Mouse (Mus musculus) midbrain, postnatal 0 days (tissue): Measurements from ENCODE around the gene Rab36. TPM values are rescaled to one million over a fixed set of nuclear protein-coding genes. Genes with fewer than 3 reads are reported as not detected.
A peak's percentile ranks its signal among the peaks of the same experiment; 100 is the strongest.

ENCODE experiments used
- ATAC-seq: fragments of 200-750 bp; cut with Nextera tagmentation; 2 replicates; pipeline ENCODE4 v1.8.0; 2017; ENCODE audit warnings: moderate number of reproducible peaks, mild to moderate bottlenecking, moderate TSS enrichment, moderate library complexity; ENCODE audit not compliant: low FRiP score
- DNase-seq: peaks from one replicate; pipeline ENCODE4 v3.0.0-alpha.2; 2015; ENCODE audit warnings: low spot score
- H3K27ac ChIP-seq: fragments of 300-500 bp; sonication (generic); 2 replicates; pipeline ENCODE4 v1.5.1; 2014; ENCODE audit warnings: low read depth, mild to moderate bottlenecking, low read length, mixed read lengths
- H3K27me3 ChIP-seq: fragments of 300-500 bp; sonication (generic); 2 replicates; pipeline ENCODE4 v1.6.1; 2014; ENCODE audit warnings: low read length, control low read depth, mixed read lengths; ENCODE audit not compliant: insufficient read depth
- H3K36me3 ChIP-seq: fragments of 300-500 bp; sonication (generic); 2 replicates; pipeline ENCODE4 v1.6.1; 2014; ENCODE audit warnings: low read length, control low read depth, mixed read lengths; ENCODE audit not compliant: insufficient read depth
- H3K4me1 ChIP-seq: fragments of 300-500 bp; sonication (generic); 2 replicates; pipeline ENCODE4 v1.6.1; 2014; ENCODE audit warnings: mild to moderate bottlenecking, control low read depth, antibody characterized with exemption, low read length, mixed read lengths; ENCODE audit not compliant: insufficient read depth
- H3K4me2 ChIP-seq: fragments of 300-500 bp; sonication (generic); 2 replicates; pipeline ENCODE4 v1.6.1; 2014; ENCODE audit warnings: low read depth, mild to moderate bottlenecking, low read length, mixed read lengths; ENCODE audit not compliant: poor library complexity, severe bottlenecking
- H3K4me3 ChIP-seq: fragments of 300-500 bp; sonication (generic); 2 replicates; pipeline ENCODE4 v1.5.1; 2014; ENCODE audit warnings: low read depth, mild to moderate bottlenecking, low read length, moderate library complexity
- H3K9ac ChIP-seq: fragments of 300-500 bp; sonication (generic); replicated peaks from 2 replicates; pipeline ENCODE4 v1.6.1; 2014; ENCODE audit warnings: mild to moderate bottlenecking, low read length, moderate library complexity, mixed read lengths; ENCODE audit not compliant: poor library complexity, severe bottlenecking
- H3K9me3 ChIP-seq: fragments of 300-500 bp; sonication (generic); 2 replicates; pipeline ENCODE4 v1.6.1; 2016; ENCODE audit warnings: low read length, control low read depth
- CTCF ChIP-seq: IDR thresholded peaks from 2 replicates; pipeline ENCODE4 v1.5.1; 2016; ENCODE audit warnings: antibody characterized with exemption, mild to moderate bottlenecking
- WGBS: fragments of 180-500 bp; shearing (Covaris S2); extraction: QIAGEN DNeasy Blood & Tissue Kit; methylation state at CpG from one replicate; pipeline ENCODE4 v1.1.7; 2014; 5-methylcytosine and 5-hydroxymethylcytosine counted together
- polyA plus RNA-seq: library from polyadenylated mRNA; unstranded; fragments of >200 nt; fragmentation: Nextera tagmentation; extraction: Ambion mirVana; gene quantifications from 2 replicates; pipeline ENCODE4 v1.2.1, GENCODE M21; 2015
- total RNA-seq: library from RNA; depleted of rRNA; stranded (reverse); fragments of >200 nt; gene quantifications from 2 replicates; pipeline ENCODE4 v1.2.3, GENCODE M21; 2014; rRNA removed

The Rab36 gene
- total RNA-seq, result 15.5 and 18.1 TPM in 2 replicates
- polyA plus RNA-seq, result 28.4 and 30.9 TPM in 2 replicates

DNA sequence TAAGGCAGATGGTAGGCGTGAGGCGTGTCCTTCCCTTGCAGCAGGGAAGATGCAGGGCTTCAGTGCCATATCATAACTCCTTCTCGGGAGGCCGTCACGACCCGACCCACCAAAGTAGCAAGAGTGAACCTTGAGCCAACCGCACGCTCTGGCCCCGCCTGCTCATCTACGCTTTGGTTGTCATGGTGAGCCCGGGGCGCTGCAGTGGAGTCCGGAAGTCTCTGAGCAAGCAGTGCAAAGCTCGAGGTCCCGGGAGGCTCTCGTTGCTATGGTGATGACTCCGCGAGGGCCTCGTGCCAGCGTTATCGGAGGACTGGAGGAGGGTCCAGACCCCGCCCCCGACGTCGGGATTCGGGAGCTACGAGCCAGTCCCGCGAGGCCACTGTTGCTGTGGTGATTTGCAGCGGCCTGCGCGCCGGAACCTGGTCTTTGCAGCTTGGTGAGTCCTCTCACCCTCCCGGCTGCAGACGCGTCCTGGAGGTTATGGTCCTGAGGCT is at the start of gene Rab36:
Rab36 (plus strand) TSS at position 176 of the 497 bp plus-strand sequence.
- Histone ChIP-seq H3K4me3 (peak within 1 kb of the TSS; percentile 49), H3K27me3 (no peaks in the 10 kb centered on the region), H3K4me2 (peak within 1 kb of the TSS; percentile 68), H3K4me1 (peaks cover 18% of the 10 kb centered on the region), H3K27ac (peak within 1 kb of the TSS; percentile 84), H3K36me3 (no peaks in the 10 kb centered on the region), H3K9me3 (no peaks in the 10 kb centered on the region), H3K9ac (peak within 1 kb of the TSS; percentile 68)
- ATAC-seq (peak; percentile 95), DNase-seq (peak; percentile 98)
- no peak for TF ChIP-seq CTCF
- WGBS, result 1% methylated on average over 36 of the region's 36 CpGs

DNA sequence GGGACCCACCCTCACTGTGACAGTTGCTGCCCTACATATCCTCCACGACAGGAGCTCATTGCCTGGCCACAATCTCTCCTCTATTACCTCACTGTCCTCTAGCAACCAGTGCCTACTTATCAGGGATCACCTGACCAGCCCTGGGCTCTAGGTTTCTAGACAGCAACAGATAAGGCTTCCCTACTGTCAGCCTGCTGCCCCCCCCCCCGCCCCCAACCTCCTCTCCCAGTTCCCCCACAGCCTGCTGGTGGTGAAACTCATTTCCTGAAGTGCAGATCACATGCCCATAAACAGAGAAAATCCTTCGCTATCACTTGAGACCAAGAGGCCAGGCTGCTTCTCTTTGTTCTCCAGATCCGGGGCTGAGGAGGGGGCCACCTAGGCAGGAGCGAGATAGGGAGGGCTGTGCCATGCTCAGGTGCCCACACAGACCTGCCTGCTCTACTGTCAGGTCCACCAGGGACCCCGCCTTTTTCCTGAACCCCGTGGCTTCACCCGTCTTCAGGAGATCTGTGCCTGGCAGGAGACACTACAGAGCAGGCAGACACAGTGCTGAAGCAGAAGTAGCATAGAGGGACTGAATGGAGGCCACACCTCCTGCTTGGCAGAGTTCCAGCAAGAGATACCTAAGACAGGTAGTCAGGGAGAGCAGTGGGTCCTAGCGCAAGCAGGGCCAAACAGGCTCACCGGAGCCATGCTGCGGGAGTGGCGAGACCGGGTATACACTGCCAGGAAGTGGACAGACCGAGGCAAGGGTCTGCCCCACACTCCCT is 49.0 kb upstream of the Rab36 start:
- Histone ChIP-seq H3K27me3 (no peaks in the 10 kb centered on the region), H3K27ac (no peak overlapping the region), H3K9ac (no peak overlapping the region), H3K4me3 (no peak overlapping the region), H3K4me1 (no peaks in the 10 kb centered on the region), H3K36me3 (peaks cover 31% of the 10 kb centered on the region), H3K4me2 (no peak overlapping the region), H3K9me3 (no peaks in the 10 kb centered on the region)
- no peak for TF ChIP-seq CTCF
- ATAC-seq (no peak), DNase-seq (no peak)
- 80% methylated on average over 14 of the region's 14 CpGs for WGBS

GRCm38 (mm10) chr10:74989814-74990213 is 47.0 kb upstream of the Rab36 start:
- no peak overlapping the region for H3K9ac ChIP-seq
- ATAC-seq (no peak), DNase-seq (no peak)
- no peak overlapping the region for H3K4me3 ChIP-seq
- H3K4me1 ChIP-seq, result no peaks in the 10 kb centered on the region
- H3K27me3 ChIP-seq, result no peaks in the 10 kb centered on the region
- peaks cover 30% of the 10 kb centered on the region for H3K36me3 ChIP-seq
- no peak overlapping the region for H3K27ac ChIP-seq
- WGBS, result 87% methylated on average over 4 of the region's 4 CpGs
- TF ChIP-seq CTCF, result peak; percentile 43
- H3K4me2 ChIP-seq, result no peak overlapping the region
- H3K9me3 ChIP-seq, result no peaks in the 10 kb centered on the region

GRCm38 (mm10) chr10:74990584-74991322 is 46.1 kb upstream of the Rab36 start:
- no peak for ATAC-seq
- 43% methylated on average over 26 of the region's 26 CpGs for WGBS

DNA sequence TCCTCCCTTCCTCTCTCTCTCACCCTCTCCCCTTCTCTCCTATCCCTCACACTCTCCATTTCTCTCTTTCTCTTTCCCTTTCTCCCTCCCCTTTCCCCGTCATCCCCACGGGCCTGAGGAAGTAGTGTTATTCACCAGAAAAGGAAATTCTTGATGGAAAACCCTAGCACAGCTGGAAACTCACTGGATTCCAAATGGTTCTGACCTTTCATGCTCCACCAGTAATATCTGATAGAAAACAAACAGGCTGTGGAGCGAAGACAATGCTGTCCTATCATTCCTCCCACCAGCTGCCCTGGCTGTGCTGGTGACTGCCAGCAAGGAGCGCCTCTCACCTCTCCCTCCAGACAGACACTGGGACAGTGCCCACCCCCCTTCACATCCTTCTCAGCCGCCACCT is 42.0 kb upstream of the Rab36 start:
- Histone ChIP-seq H3K27me3 (no peaks in the 10 kb centered on the region), H3K9ac (no peak overlapping the region), H3K4me2 (no peak overlapping the region; the same call in 1 of the 2 replicates), H3K36me3 (peaks cover 30% of the 10 kb centered on the region), H3K27ac (peak overlapping the region; percentile 51; the same call in 1 of the 2 replicates), H3K9me3 (no peaks in the 10 kb centered on the region), H3K4me3 (no peak overlapping the region), H3K4me1 (peaks cover 9% of the 10 kb centered on the region; the same call in 1 of the 2 replicates)
- no peak for TF ChIP-seq CTCF
- DNase-seq (no peak), ATAC-seq (no peak)
- WGBS, result 15% methylated on average over 5 of the region's 5 CpGs

More at GRCm38 (mm10) chr10:74990584-74991322, 46.1 kb upstream of the Rab36 start:
- H3K4me1 ChIP-seq, result peaks cover 5% of the 10 kb centered on the region; the same call in 1 of the 2 replicates
- H3K4me3 ChIP-seq, result no peak overlapping the region
- H3K27me3 ChIP-seq, result no peaks in the 10 kb centered on the region
- no peaks in the 10 kb centered on the region for H3K9me3 ChIP-seq
- H3K4me2 ChIP-seq, result no peak overlapping the region
- TF ChIP-seq CTCF, result no peak
- H3K9ac ChIP-seq, result no peak overlapping the region
- no peak overlapping the region for H3K27ac ChIP-seq
- H3K36me3 ChIP-seq, result peaks cover 30% of the 10 kb centered on the region
- DNase-seq, result no peak
